Mouse (Mus musculus): Measurements from ENCODE around the gene Olfr132.
"Not testable (repeated sequence)": the region's sequence is repeated elsewhere in the genome, so short reads cannot be mapped to it uniquely, and the experiment has no call there.

DNA sequence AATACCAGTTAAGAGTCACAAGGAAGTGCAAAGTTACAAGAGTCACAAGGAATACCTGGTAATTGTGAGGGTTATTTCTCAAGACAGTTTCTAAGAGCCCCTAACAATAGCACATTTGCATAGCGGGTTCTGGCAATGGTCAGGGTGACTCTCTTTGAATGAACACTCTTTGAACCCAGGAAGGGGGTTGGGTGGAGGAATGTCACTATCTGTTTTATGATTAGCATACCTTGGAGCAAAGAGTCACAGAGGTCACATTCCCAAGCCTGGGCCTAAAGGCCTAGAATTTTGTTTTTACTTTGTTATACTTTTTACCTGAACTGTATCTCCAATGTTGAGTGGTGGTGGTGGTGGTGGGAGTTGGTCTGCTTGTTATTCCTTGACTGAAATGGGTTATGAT lies 10.1 kb downstream of the Olfr132 start:
- not testable (repeated sequence) for TF ChIP-seq CTCF (conservative IDR thresholded peaks at IDR 0.05; ENCODE audit: low read length); POU5F1 (IDR thresholded peaks at IDR 0.05; ENCODE audit: borderline replicate concordance, low read length); NANOG (IDR thresholded peaks at IDR 0.05; ENCODE audit: borderline replicate concordance, low read length)

All from E14TG2a.4 (cell line).